In the genomic region with DNA sequence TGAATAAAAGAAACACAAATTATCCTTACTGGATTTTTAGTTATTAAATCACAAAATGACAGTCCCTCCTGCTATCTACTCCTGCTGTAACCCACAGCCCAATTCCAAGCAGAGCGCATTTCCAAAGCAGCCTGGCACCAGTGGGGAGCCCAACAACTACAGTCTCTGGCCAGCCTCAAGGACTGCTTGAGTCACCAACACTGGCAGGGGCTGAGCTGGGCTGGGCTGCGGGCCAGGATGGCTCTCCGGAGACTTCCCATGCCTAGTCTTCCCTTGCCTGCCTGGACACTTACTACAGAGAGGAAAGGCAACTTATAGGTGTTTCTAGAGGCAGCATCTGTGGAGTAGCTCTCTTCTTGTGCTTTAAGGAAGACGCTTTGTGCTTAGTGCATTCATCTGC, we compare ENCODE assay signal across 10 mouse cellular contexts. TPM values are rescaled to one million over a fixed set of nuclear protein-coding genes. Genes with fewer than 3 reads are reported as not detected.
DNase-seq lines count a peak whose midpoint lies in the region; ATAC-seq lines count a peak whose summit lies in the region.
"Had no signal": no experiment of that assay in that cellular context is flagged by ENCODE, and none has a peak within 500 bp of the region (broad histone marks: within the 10 kb centered on the region; RNA-seq: fewer than 3 reads in every experiment).

No protein-coding gene starts in this region.

- H3K27ac ChIP-seq in kidney, embryonic 14.5 days (ENCODE audit: low read depth, low read length), result no peak overlapping the region
- H3K27ac ChIP-seq in lung, embryonic 16.5 days (ENCODE audit: low read length), result no peak overlapping the region
- H3K27ac ChIP-seq: embryonic facial prominence, embryonic 15.5 days had no signal

- WGBS in kidney, embryonic 14.5 days, result 88% methylated on average over 4 of the region's 4 CpGs
- WGBS in lung, embryonic 16.5 days, result 74% methylated on average over 4 of the region's 4 CpGs

- H3K9ac ChIP-seq in kidney, embryonic 14.5 days (ENCODE audit: low read depth, low read length), result no peak overlapping the region
- H3K9ac ChIP-seq in lung, embryonic 16.5 days (ENCODE audit: low read length), result no peak overlapping the region
- H3K9ac ChIP-seq: embryonic facial prominence, embryonic 15.5 days had no signal

- no peaks in the 10 kb centered on the region for H3K4me1 ChIP-seq in kidney, embryonic 14.5 days (ENCODE audit: control insufficient read depth, insufficient read depth, low read length)
- H3K4me1 ChIP-seq in lung, embryonic 16.5 days (replicated peaks; ENCODE audit: control insufficient read depth, insufficient read depth, low read length), result peaks cover 4% of the 10 kb centered on the region; the same call in 1 of the 2 replicates

- no peak for ATAC-seq in kidney, embryonic 14.5 days (ENCODE audit: low FRiP score, low TSS enrichment)
- peak; percentile 90 for ATAC-seq in cerebellum, adult (ENCODE audit: insufficient number of reproducible peaks, low FRiP score, low TSS enrichment)
- peak; percentile 60 for ATAC-seq in lung, embryonic 16.5 days (ENCODE audit: low read depth)
- ATAC-seq in erythroblast, adult 5-6 weeks (replicated peaks; ENCODE audit: low FRiP score, poor library complexity, severe bottlenecking), result no peak

- H3K9me3 ChIP-seq in kidney, embryonic 14.5 days (ENCODE audit: control insufficient read depth, low read length), result no peaks in the 10 kb centered on the region
- no peaks in the 10 kb centered on the region for H3K9me3 ChIP-seq in lung, embryonic 16.5 days (ENCODE audit: control insufficient read depth, low read length)
- H3K9me3 ChIP-seq: embryonic facial prominence, embryonic 15.5 days; G1E had no signal

- no peaks in the 10 kb centered on the region for H3K27me3 ChIP-seq in kidney, embryonic 14.5 days (ENCODE audit: control insufficient read depth, insufficient read depth, low read length)
- no peaks in the 10 kb centered on the region for H3K27me3 ChIP-seq in lung, embryonic 16.5 days (ENCODE audit: control insufficient read depth, insufficient read depth, low read depth, low read length)
- H3K27me3 ChIP-seq: embryonic facial prominence, embryonic 15.5 days had no signal

- H3K36me3 ChIP-seq in kidney, embryonic 14.5 days (ENCODE audit: control insufficient read depth, insufficient read depth, low read length), result peaks cover 39% of the 10 kb centered on the region
- H3K36me3 ChIP-seq in lung, embryonic 16.5 days (ENCODE audit: control insufficient read depth, insufficient read depth, low read length), result peaks cover 16% of the 10 kb centered on the region; the same call in 1 of the 2 replicates

- H3K4me3 ChIP-seq in kidney, embryonic 14.5 days (ENCODE audit: low read length), result no peak overlapping the region
- H3K4me3 ChIP-seq in lung, embryonic 16.5 days (ENCODE audit: low read length), result no peak overlapping the region
- H3K4me3 ChIP-seq: embryonic facial prominence, embryonic 15.5 days had no signal

- DNase-seq in kidney, postnatal 10 days, result peak; percentile 43
- DNase-seq in heart, adult 9 months (ENCODE audit: low spot score in 2 of 2), result peak; percentile 44 to 77
- no peak for DNase-seq in spleen, postnatal 14 days (ENCODE audit: low spot score in 2 of 2)
- no peak for DNase-seq in thymus, postnatal 14 days

- no peak overlapping the region for H3K4me2 ChIP-seq in kidney, embryonic 14.5 days (replicated peaks; ENCODE audit: low read depth, low read length)
- no peak overlapping the region for H3K4me2 ChIP-seq in lung, embryonic 16.5 days (ENCODE audit: low read depth, low read length)
- H3K4me2 ChIP-seq: embryonic facial prominence, embryonic 15.5 days had no signal

RNA-seq across cellular contexts. Expression of gene Ppp2r1b, which starts 48.6 kb away (rescaled TPM):
- polyA plus RNA-seq in kidney, embryonic 14.5 days (2014; fragmentation: Nextera tagmentation; extraction: Ambion mirVana), result 43.1 and 89.4 TPM in 2 replicates
- 58.9 and 60.3 TPM in 2 replicates for polyA plus RNA-seq in lung, embryonic 16.5 days (2015; fragmentation: Nextera tagmentation; extraction: Ambion mirVana)
- total RNA-seq in erythroblast, adult 5-6 weeks (2015; ENCODE audit: low replicate concordance), result 43.5 and 61.5 TPM in 2 replicates
- total RNA-seq in erythroblast, adult 5-6 weeks (2017; ENCODE audit: low replicate concordance), result 71.8 and 77.1 TPM in 2 replicates

Comparison
In these comparisons a context has a peak if more than half of its experiments do, and no peak if none do; other contexts are left out.
1. DNase-seq: peak in kidney, postnatal 10 days (single experiment) and heart, adult 9 months (2 of 2); none in spleen, postnatal 14 days (0 of 2) and thymus, postnatal 14 days (single experiment).
2. ATAC-seq: peak in cerebellum, adult (single experiment) and lung, embryonic 16.5 days (single experiment); none in kidney, embryonic 14.5 days (single experiment) and erythroblast, adult 5-6 weeks (single experiment).